Comparison of ENCODE assay signal across 1 mouse cellular context in the genomic region with DNA sequence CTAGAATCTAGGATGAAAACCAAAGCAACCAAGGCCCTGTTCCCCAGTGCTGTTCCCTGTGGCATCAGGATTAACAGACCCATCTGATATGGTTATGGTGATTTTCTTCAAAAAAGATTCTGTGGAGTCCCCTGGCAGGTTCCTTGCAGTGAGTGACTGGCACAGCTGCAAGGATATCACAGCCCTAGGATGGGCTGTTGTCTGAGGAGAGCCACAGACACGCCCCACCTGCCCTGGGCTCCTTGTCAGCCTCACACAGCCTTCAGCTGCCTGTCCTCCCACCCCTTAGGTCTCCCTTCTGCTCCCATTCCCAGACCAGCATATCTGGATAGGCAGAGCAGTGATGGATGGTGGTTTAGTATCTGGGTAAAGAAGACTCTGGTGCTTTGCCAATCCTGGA.
TF ChIP-seq lines count a peak whose summit lies in the region.

No protein-coding gene starts in this region.

TF ChIP-seq in C2C12, 6 proteins besides CTCF, POLR2A, EP300 and RAD21:
- TF ChIP-seq FOSL1 (IDR thresholded peaks at IDR 0.05; ENCODE audit: insufficient read depth, low read length, poor library complexity, severe bottlenecking) (no peak), CEBPB (IDR thresholded peaks at IDR 0.05; ENCODE audit: low read depth) (no peak), MYOD1 (IDR thresholded peaks at IDR 0.05; ENCODE audit: control insufficient read depth, insufficient read length, low read depth) (peak; percentile 99)
